Mouse (Mus musculus) hindbrain, embryonic 14.5 days (tissue): ENCODE data around the gene Hephl1. TPM values are rescaled to one million over a fixed set of nuclear protein-coding genes. Genes with fewer than 3 reads are reported as not detected.

Experiments
- ATAC-seq: fragments of 200-750 bp; cut with Nextera tagmentation; 2 replicates; pipeline ENCODE4 v1.8.0; 2017; ENCODE audit warnings: moderate number of reproducible peaks, mild to moderate bottlenecking, moderate TSS enrichment, moderate library complexity; ENCODE audit not compliant: low FRiP score
- DNase-seq: peaks from one replicate; pipeline ENCODE4 v3.0.0-alpha.2; 2015; ENCODE audit warnings: low spot score
- H3K27ac ChIP-seq: fragments of 300-500 bp; sonication (generic); 2 replicates; pipeline ENCODE4 v1.5.1; 2014; ENCODE audit warnings: mild to moderate bottlenecking, moderate library complexity
- H3K27me3 ChIP-seq: fragments of 300-500 bp; sonication (generic); 2 replicates; pipeline ENCODE4 v1.6.1; 2014; ENCODE audit warnings: mild to moderate bottlenecking, low read length, mixed read lengths; ENCODE audit not compliant: control insufficient read depth, insufficient read depth
- H3K36me3 ChIP-seq: fragments of 300-500 bp; sonication (generic); replicated peaks from 2 replicates; pipeline ENCODE4 v1.6.1; 2014; ENCODE audit not compliant: control insufficient read depth, insufficient read depth
- H3K4me1 ChIP-seq: fragments of 300-500 bp; sonication (generic); replicated peaks from 2 replicates; pipeline ENCODE4 v1.6.1; 2014; ENCODE audit warnings: antibody characterized with exemption, low read length, mixed read lengths; ENCODE audit not compliant: control insufficient read depth, insufficient read depth
- H3K4me2 ChIP-seq: fragments of 300-500 bp; sonication (generic); replicated peaks from 2 replicates; pipeline ENCODE4 v1.6.1; 2014; ENCODE audit warnings: mild to moderate bottlenecking, moderate library complexity
- H3K4me3 ChIP-seq: fragments of 300-500 bp; sonication (generic); replicated peaks from 2 replicates; pipeline ENCODE4 v1.5.1; 2014; ENCODE audit warnings: mild to moderate bottlenecking, low read length
- H3K9ac ChIP-seq: fragments of 300-500 bp; sonication (generic); 2 replicates; pipeline ENCODE4 v1.6.1; 2014
- H3K9me3 ChIP-seq: fragments of 300-500 bp; sonication (generic); 2 replicates; pipeline ENCODE4 v1.6.1; 2016; ENCODE audit warnings: low read length; ENCODE audit not compliant: control insufficient read depth
- WGBS: fragments of 180-500 bp; shearing (Covaris S2); extraction: QIAGEN DNeasy Blood & Tissue Kit; methylation state at CpG from one replicate; pipeline ENCODE4 v1.1.7; 2014; 5-methylcytosine and 5-hydroxymethylcytosine counted together
- polyA plus RNA-seq: library from polyadenylated mRNA; unstranded; fragments of >200 nt; fragmentation: Nextera tagmentation; extraction: Ambion mirVana; gene quantifications from 2 replicates; pipeline ENCODE4 v1.2.1, GENCODE M21; 2014

The Hephl1 gene
- polyA plus RNA-seq: not detected in 2 replicates

DNA sequence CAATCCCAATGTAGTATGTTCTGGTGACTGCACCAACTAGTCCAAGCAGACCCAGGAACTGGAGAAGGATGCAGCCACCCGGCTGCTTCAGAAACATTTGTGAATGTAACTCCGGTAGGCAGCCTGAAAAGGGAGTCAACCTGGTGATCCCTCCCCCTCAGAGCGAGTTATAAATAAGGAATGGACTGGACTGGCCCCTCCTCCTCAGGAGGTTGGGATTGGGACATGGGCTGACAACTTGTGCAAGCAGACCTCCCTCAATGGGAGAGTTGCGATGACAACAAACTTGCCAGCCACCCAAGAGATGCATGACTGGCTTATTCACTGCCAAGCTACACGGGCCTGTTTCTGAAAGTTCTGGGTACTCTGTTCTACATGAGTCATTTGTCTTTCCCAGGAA is at the start of gene Hephl1:
Gene Hephl1, minus strand, starts transcription at position 101 of the 400 bp plus-strand sequence.
- H3K27ac ChIP-seq: no peak within 1 kb of the TSS
- no peaks in the 10 kb centered on the region for H3K27me3 ChIP-seq
- H3K36me3 ChIP-seq: no peaks in the 10 kb centered on the region
- no peaks in the 10 kb centered on the region for H3K9me3 ChIP-seq
- no peak within 1 kb of the TSS for H3K9ac ChIP-seq
- H3K4me2 ChIP-seq: no peak within 1 kb of the TSS
- no peaks in the 10 kb centered on the region for H3K4me1 ChIP-seq
- ATAC-seq (no peak), DNase-seq (no peak)
- 89% methylated on average over 5 of the region's 5 CpGs for WGBS
- no peak within 1 kb of the TSS for H3K4me3 ChIP-seq

DNA sequence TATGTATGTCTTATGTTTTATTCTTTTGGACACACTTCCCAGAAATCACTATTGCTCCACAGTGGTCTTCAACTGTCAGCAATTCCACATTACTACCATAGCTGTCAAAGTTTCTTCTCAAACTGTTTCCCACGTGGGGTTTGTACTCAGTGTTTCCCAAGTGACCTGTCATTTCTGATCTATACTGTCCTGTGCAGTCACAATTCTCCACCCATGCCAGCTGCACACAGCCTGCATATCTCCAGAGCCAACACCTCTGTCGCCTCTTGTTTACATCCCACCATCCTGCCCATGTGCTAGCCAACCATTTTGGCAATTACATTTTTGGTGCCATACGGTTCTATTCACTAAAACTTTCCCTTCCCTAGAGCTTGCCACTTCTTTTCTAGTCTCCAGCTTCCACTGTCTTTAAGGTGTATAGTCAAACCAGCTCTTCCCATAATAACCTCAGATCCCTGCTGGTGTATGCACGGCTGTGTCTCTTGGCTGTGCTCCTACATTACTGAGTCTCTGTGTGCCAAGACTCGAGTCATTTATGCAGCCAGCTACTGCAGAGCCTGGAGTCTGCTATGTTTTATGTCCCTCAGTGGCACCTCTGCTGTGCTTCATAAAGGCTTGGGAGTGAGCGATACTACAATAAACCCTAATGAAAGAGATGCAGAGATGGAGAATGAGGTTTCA is 37.5 kb upstream of the Hephl1 start:
- no peaks in the 10 kb centered on the region for H3K9me3 ChIP-seq
- WGBS: 81% methylated on average over 6 of the region's 6 CpGs
- ATAC-seq (no peak), DNase-seq (no peak)
- no peaks in the 10 kb centered on the region for H3K4me1 ChIP-seq
- H3K27me3 ChIP-seq: no peaks in the 10 kb centered on the region
- H3K4me3 ChIP-seq: no peak overlapping the region
- no peak overlapping the region for H3K4me2 ChIP-seq
- H3K36me3 ChIP-seq: no peaks in the 10 kb centered on the region
- H3K27ac ChIP-seq: no peak overlapping the region
- no peak overlapping the region for H3K9ac ChIP-seq

DNA sequence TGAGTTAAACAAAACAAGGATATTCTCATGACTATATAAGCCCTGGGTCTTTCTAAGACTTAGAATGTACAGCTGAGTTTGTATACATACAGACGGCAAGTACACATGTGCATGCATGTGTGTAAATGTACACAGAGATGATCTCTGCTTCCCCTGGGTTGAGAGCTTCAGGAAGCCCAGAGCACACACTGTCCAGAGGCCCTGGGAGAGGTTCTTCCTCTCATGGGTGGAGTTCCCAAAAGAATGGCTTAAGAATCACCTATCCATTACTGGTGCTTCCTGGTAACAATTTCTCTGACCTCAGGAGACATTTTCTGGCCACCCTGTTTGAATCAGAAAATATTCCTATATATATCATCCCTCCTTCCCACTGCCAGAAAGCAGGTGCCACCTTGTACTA is 28.6 kb upstream of the Hephl1 start:
- H3K36me3 ChIP-seq: no peaks in the 10 kb centered on the region
- no peaks in the 10 kb centered on the region for H3K9me3 ChIP-seq
- no peak overlapping the region for H3K9ac ChIP-seq
- H3K27ac ChIP-seq: no peak overlapping the region
- no peaks in the 10 kb centered on the region for H3K4me1 ChIP-seq
- no peak overlapping the region for H3K4me2 ChIP-seq
- H3K27me3 ChIP-seq: no peaks in the 10 kb centered on the region
- no peak for DNase-seq
- 92% methylated on average over 1 of the region's 1 CpGs for WGBS
- no peak for ATAC-seq
- H3K4me3 ChIP-seq: no peak overlapping the region

DNA sequence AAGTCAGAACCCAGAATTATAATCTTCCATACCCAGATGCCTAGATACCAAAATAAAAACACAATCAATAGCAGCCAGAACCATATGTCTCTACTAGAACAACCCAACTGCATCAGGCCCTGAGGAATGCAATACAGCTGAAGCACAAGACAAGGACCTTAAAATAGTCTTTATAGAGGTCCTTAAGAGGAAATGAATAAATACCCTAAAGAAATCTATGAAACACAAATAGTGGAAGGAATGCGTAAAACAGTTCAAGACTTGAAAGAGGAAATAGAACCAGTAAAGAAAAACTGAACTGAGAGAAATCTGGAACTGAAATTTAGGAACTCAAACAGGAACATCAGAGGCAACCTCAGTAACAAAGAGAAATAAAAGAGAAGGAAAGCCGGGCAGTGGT is 14.0 kb upstream of the Hephl1 start:
- no peak for ATAC-seq
- no peak for DNase-seq
- H3K27me3 ChIP-seq: no peaks in the 10 kb centered on the region
- H3K9ac ChIP-seq: no peak overlapping the region
- no peak overlapping the region for H3K4me2 ChIP-seq
- H3K4me3 ChIP-seq: no peak overlapping the region
- H3K4me1 ChIP-seq: no peaks in the 10 kb centered on the region
- no peaks in the 10 kb centered on the region for H3K36me3 ChIP-seq
- H3K27ac ChIP-seq: no peak overlapping the region
- H3K9me3 ChIP-seq: 0 out of 2 replicates have a peak, but pooled peaks cover 6% of the 10 kb centered on the region
- 93% methylated on average over 2 of the region's 2 CpGs for WGBS

DNA sequence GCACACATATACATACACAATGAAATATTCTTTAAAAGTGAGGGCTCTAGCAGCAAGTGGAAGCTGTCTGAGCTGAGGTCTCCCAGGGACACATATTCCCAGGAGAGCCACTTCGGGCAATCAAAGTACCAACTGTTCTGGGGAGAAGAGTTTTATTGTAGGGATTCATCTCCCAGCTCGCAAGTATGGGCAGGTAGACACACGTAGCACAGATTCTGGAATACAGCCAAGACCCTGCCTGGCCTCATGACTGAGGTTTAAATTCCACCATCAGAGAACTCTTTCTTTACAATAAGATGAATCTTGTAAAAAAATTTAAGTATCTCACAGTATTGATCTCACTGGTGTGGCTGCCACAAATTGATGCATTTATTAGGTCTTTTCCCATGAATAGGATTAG is 10.5 kb upstream of the Hephl1 start:
- Histone ChIP-seq H3K27me3 (no peaks in the 10 kb centered on the region), H3K4me1 (no peaks in the 10 kb centered on the region), H3K4me2 (no peak overlapping the region), H3K36me3 (no peaks in the 10 kb centered on the region), H3K4me3 (no peak overlapping the region), H3K9ac (no peak overlapping the region), H3K9me3 (no peaks in the 10 kb centered on the region), H3K27ac (no peak overlapping the region)
- DNase-seq (no peak), ATAC-seq (no peak)
- 85% methylated on average over 3 of the region's 3 CpGs for WGBS

DNA sequence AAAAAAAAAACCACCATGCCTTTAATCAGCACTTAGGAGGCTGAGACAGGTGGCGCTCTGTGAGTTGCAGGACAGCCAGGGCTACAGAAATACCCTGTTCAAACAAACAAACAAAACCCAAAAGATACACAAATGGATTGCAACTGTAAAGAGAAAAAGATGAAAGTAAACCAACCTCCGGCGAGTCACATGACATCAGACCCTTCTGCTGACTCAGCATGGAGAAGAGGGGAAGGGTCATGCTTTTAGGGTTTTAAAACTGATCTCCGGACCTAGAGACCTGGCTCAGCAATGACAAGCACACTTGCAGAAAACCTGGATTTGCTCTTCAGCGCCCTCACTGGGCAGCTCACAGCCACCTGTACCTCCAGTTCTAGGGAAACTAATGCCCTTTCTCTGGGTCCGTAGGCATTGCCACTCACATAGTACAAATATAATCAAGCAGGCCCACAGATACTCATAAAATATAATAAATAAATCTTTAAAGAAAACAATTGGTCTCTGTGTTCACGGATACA is 9.0 kb upstream of the Hephl1 start:
- ATAC-seq (no peak), DNase-seq (no peak)
- H3K36me3 ChIP-seq: no peaks in the 10 kb centered on the region
- no peaks in the 10 kb centered on the region for H3K27me3 ChIP-seq
- H3K4me2 ChIP-seq: no peak overlapping the region
- H3K9ac ChIP-seq: no peak overlapping the region
- H3K4me3 ChIP-seq: no peak overlapping the region
- WGBS: 53% methylated on average over 7 of the region's 7 CpGs
- H3K4me1 ChIP-seq: no peaks in the 10 kb centered on the region
- no peak overlapping the region for H3K27ac ChIP-seq
- no peaks in the 10 kb centered on the region for H3K9me3 ChIP-seq

DNA sequence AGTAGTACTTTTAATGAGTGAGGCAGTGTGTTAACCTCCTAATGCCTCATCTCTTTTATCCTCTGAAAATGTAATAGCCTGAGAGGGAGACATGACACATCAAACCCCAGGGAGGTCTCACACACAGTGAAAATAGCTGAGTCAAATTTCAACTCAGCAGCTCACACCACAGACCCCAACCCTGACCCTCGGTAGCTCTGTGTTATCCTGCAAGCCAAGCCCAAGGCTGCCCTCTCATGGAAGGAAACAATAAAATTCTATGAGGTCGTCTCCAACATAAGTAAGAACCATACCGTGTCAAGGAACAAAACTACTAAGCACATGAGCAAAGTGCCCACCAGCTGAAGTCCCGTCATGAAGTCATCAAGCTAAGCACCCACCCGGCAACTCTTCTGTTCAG is 8.3 kb upstream of the Hephl1 start:
- DNase-seq (no peak), ATAC-seq (no peak; the same call in 1 of the 2 replicates)
- WGBS: 66% methylated on average over 5 of the region's 5 CpGs
- Histone ChIP-seq H3K27ac (no peak overlapping the region), H3K27me3 (no peaks in the 10 kb centered on the region), H3K4me2 (no peak overlapping the region), H3K4me1 (no peaks in the 10 kb centered on the region), H3K4me3 (no peak overlapping the region), H3K9ac (no peak overlapping the region), H3K36me3 (no peaks in the 10 kb centered on the region), H3K9me3 (no peaks in the 10 kb centered on the region)

DNA sequence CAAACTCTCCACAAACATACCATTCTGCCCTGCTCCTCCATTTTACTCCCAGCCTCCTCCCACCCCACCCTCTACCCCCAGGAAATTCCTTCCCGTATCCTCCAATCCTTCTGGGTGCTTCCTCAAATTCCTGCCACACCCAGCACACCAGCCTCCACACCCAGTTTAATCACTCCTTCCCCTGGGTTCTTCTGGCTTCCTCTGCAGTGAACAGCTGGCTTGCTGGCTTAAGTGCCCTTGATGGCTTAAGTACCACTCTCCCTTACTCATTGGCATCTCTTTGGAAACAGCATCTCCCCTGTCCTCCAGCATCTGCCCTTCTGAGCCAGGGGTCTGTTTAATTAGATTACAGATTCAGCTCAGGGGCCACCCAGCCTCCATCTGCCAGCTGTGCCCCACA is 7.6 kb upstream of the Hephl1 start:
- H3K4me2 ChIP-seq: no peak overlapping the region
- 75% methylated on average over 1 of the region's 1 CpGs for WGBS
- H3K4me1 ChIP-seq: no peaks in the 10 kb centered on the region
- H3K27me3 ChIP-seq: no peaks in the 10 kb centered on the region
- no peak overlapping the region for H3K9ac ChIP-seq
- H3K27ac ChIP-seq: no peak overlapping the region
- no peaks in the 10 kb centered on the region for H3K9me3 ChIP-seq
- no peaks in the 10 kb centered on the region for H3K36me3 ChIP-seq
- DNase-seq: no peak
- no peak overlapping the region for H3K4me3 ChIP-seq
- no peak for ATAC-seq

DNA sequence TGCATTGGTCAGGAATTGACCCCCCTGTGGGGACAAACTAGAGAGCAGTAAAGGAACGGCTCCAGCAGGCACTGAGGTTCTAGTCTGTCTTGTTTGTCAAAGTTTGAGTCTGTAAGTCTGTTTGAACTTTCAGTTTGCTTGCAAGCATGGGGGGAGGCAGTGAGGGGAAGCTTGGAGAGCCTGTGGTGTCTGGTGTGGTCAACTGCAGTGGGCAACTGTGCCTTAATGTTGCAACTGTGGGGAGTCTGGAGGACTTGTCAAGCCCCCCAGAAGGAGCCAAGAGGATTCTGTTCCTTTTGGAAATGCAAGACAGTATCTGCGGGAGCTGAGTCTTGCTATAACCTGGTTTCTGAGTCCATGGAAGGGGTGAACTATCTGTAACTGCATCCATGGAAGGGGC is 4.3 kb upstream of the Hephl1 start:
- H3K4me1 ChIP-seq: no peaks in the 10 kb centered on the region
- no peak overlapping the region for H3K9ac ChIP-seq
- H3K4me3 ChIP-seq: no peak overlapping the region
- no peak for DNase-seq
- no peak for ATAC-seq
- no peaks in the 10 kb centered on the region for H3K27me3 ChIP-seq
- 96% methylated on average over 2 of the region's 2 CpGs for WGBS
- H3K4me2 ChIP-seq: no peak overlapping the region
- no peak overlapping the region for H3K27ac ChIP-seq
- H3K36me3 ChIP-seq: no peaks in the 10 kb centered on the region
- H3K9me3 ChIP-seq: no peaks in the 10 kb centered on the region

DNA sequence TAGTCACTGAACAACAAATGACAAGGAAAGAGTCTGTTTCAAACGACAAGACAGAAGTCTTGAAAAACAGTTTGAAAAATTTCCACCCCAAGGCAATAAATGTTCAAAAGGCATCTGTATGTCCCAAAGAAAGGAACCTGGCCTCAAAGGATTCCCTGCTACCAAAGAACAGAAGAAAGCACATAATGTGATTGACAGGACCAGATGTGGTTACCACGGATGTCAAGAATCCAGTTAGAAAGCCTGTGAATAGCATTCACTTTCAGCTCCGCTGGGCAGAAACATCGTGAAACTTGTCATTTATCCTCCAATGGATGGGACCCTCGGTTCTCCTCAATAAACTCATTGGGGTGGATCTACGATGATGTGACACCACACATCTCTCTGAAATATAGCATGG is 2.2 kb upstream of the Hephl1 start:
- Histone ChIP-seq H3K9ac (no peak overlapping the region), H3K4me1 (no peaks in the 10 kb centered on the region), H3K36me3 (no peaks in the 10 kb centered on the region), H3K4me2 (no peak overlapping the region), H3K27me3 (no peaks in the 10 kb centered on the region), H3K27ac (no peak overlapping the region), H3K4me3 (no peak overlapping the region), H3K9me3 (no peaks in the 10 kb centered on the region)
- 20% methylated on average over 6 of the region's 6 CpGs for WGBS
- DNase-seq (no peak), ATAC-seq (no peak)
